In genomic region chr6:7555688-7556476, GRCm38 (mm10) we compare ENCODE assay signal across 9 mouse cellular contexts. TPM values are rescaled to one million over a fixed set of nuclear protein-coding genes. Genes with fewer than 3 reads are reported as not detected.
DNase-seq lines count a peak whose midpoint lies in the region; ATAC-seq lines count a peak whose summit lies in the region.
"Had no signal": no experiment of that assay in that cellular context is flagged by ENCODE, and none has a peak within 500 bp of the region (broad histone marks: within the 10 kb centered on the region; RNA-seq: fewer than 3 reads in every experiment).

No protein-coding gene starts in this region.

- WGBS in kidney, embryonic 14.5 days = 3% methylated on average over 25 of the region's 25 CpGs
- WGBS in embryonic facial prominence, embryonic 12.5 days = 1% methylated on average over 25 of the region's 25 CpGs
- WGBS in intestine, embryonic 16.5 days = 2% methylated on average over 25 of the region's 25 CpGs

- no peaks in the 10 kb centered on the region for H3K9me3 ChIP-seq in kidney, embryonic 14.5 days (ENCODE audit: control insufficient read depth, low read length)
- no peaks in the 10 kb centered on the region for H3K9me3 ChIP-seq in embryonic facial prominence, embryonic 12.5 days
- H3K9me3 ChIP-seq in intestine, embryonic 16.5 days (ENCODE audit: control insufficient read depth, low read length) = no peaks in the 10 kb centered on the region

- H3K9ac ChIP-seq in kidney, embryonic 14.5 days (ENCODE audit: low read depth, low read length) = no peak overlapping the region
- no peak overlapping the region for H3K9ac ChIP-seq in embryonic facial prominence, embryonic 12.5 days
- no peak overlapping the region for H3K9ac ChIP-seq in intestine, embryonic 16.5 days (ENCODE audit: low read depth, low read length)

- peaks cover 3% of the 10 kb centered on the region; the same call in 1 of the 2 replicates for H3K4me1 ChIP-seq in kidney, embryonic 14.5 days (ENCODE audit: control insufficient read depth, insufficient read depth, low read length)
- H3K4me1 ChIP-seq in embryonic facial prominence, embryonic 12.5 days = peaks cover 19% of the 10 kb centered on the region
- H3K4me1 ChIP-seq in intestine, embryonic 16.5 days (ENCODE audit: control insufficient read depth, insufficient read depth, low read length) = peaks cover 4% of the 10 kb centered on the region; the same call in 1 of the 2 replicates

- no peak for DNase-seq in kidney, adult 18-20 months
- peak; percentile 41 for DNase-seq in retina, embryonic 14.5 days (ENCODE audit: low spot score)
- no peak for DNase-seq in thymus, postnatal 25 days
- DNase-seq in urinary bladder, postnatal 25 days (ENCODE audit: low spot score) = no peak
- DNase-seq in frontal cortex, adult 2 months (ENCODE audit: extremely low spot score in 1 of 2, low spot score in 1 of 2) = no peak

- no peak; the same call in 1 of the 2 replicates for ATAC-seq in kidney, embryonic 14.5 days (ENCODE audit: low FRiP score, low TSS enrichment)
- ATAC-seq in embryonic facial prominence, embryonic 12.5 days (ENCODE audit: insufficient number of reproducible peaks, insufficient read depth, low FRiP score, low TSS enrichment) = no peak
- ATAC-seq in intestine, embryonic 16.5 days = no peak

- H3K27ac ChIP-seq in kidney, embryonic 14.5 days (ENCODE audit: low read depth, low read length) = no peak overlapping the region
- H3K27ac ChIP-seq in embryonic facial prominence, embryonic 12.5 days = no peak overlapping the region
- H3K27ac ChIP-seq in intestine, embryonic 16.5 days (ENCODE audit: low read length) = no peak overlapping the region
- H3K27ac ChIP-seq: macrophage had no signal

- H3K4me2 ChIP-seq in kidney, embryonic 14.5 days (replicated peaks; ENCODE audit: low read depth, low read length) = peak overlapping the region; percentile 51; the same call in 1 of the 2 replicates
- H3K4me2 ChIP-seq in embryonic facial prominence, embryonic 12.5 days (replicated peaks) = peak overlapping the region; percentile 60
- peak overlapping the region; percentile 49; the same call in 1 of the 2 replicates for H3K4me2 ChIP-seq in intestine, embryonic 16.5 days (ENCODE audit: low read depth, low read length)

- H3K36me3 ChIP-seq in kidney, embryonic 14.5 days (ENCODE audit: control insufficient read depth, insufficient read depth, low read length) = no peaks in the 10 kb centered on the region
- H3K36me3 ChIP-seq in embryonic facial prominence, embryonic 12.5 days = no peaks in the 10 kb centered on the region
- no peaks in the 10 kb centered on the region for H3K36me3 ChIP-seq in intestine, embryonic 16.5 days (ENCODE audit: control insufficient read depth, insufficient read depth, low read length)

- H3K4me3 ChIP-seq in kidney, embryonic 14.5 days (ENCODE audit: low read length) = peak overlapping the region; percentile 29
- H3K4me3 ChIP-seq in embryonic facial prominence, embryonic 12.5 days = peak overlapping the region; percentile 37
- H3K4me3 ChIP-seq in intestine, embryonic 16.5 days (ENCODE audit: low read length) = 0 out of 2 replicates have a peak overlapping the region, but pooled peaks have one; percentile 30

- H3K27me3 ChIP-seq in kidney, embryonic 14.5 days (ENCODE audit: control insufficient read depth, insufficient read depth, low read length) = peaks cover 37% of the 10 kb centered on the region
- H3K27me3 ChIP-seq in embryonic facial prominence, embryonic 12.5 days = peaks cover 36% of the 10 kb centered on the region
- peaks cover 29% of the 10 kb centered on the region for H3K27me3 ChIP-seq in intestine, embryonic 16.5 days (replicated peaks; ENCODE audit: control insufficient read depth, insufficient read depth, low read length)

RNA-seq across cellular contexts. Expression of gene Tac1, which starts 1.2 kb away (rescaled TPM):
- 0.51 and 0.67 TPM in 2 replicates for polyA plus RNA-seq in kidney, embryonic 14.5 days (2014; fragmentation: Nextera tagmentation; extraction: Ambion mirVana)
- 15.5 and 16.8 TPM in 2 replicates for polyA plus RNA-seq in embryonic facial prominence, embryonic 12.5 days (2016; fragmentation: Nextera tagmentation; extraction: Ambion mirVana)
- polyA plus RNA-seq in intestine, embryonic 16.5 days (2015; fragmentation: Nextera tagmentation; extraction: Ambion mirVana) = 15.2 and 19.4 TPM in 2 replicates
- 35.4 and 40.2 TPM in 2 replicates for polyA plus RNA-seq in frontal cortex, adult 2 months (2012; rRNA removed)
- polyA plus RNA-seq: macrophage had no signal
